Mouse (Mus musculus): ENCODE measurements around the gene Gm5039. TPM values are rescaled to one million over a fixed set of nuclear protein-coding genes. Genes with fewer than 3 reads are reported as not detected.
"Not testable (repeated sequence)": the region's sequence is repeated elsewhere in the genome, so short reads cannot be mapped to it uniquely, and the experiment has no call there.

Gm5039 gene
- polyA plus RNA-seq, 1 experiment from 2014 or later = not detected

- H3K9me3 ChIP-seq = not testable (repeated sequence)
- 75% methylated on average over 2 of the region's 2 CpGs for WGBS
Observed at GRCm38 (mm10) chr12:88297171-88297570, 26.7 kb downstream of the Gm5039 start.

GRCm38 (mm10) chr12:88293082-88293481, 30.7 kb downstream of the Gm5039 start:
- ATAC-seq (ENCODE audit: low FRiP score); H3K9me3 ChIP-seq; H3K4me2 ChIP-seq; H3K9ac ChIP-seq; H3K27me3 ChIP-seq; H3K36me3 ChIP-seq (replicated peaks); H3K4me3 ChIP-seq (replicated peaks); H3K27ac ChIP-seq; H3K4me1 ChIP-seq: not testable (repeated sequence)
- WGBS = 82% methylated on average over 4 of the region's 4 CpGs

More at GRCm38 (mm10) chr12:88297171-88297570, 26.7 kb downstream of the Gm5039 start:
- not testable (repeated sequence) for H3K4me2 ChIP-seq; H3K27ac ChIP-seq; H3K27me3 ChIP-seq; ATAC-seq (ENCODE audit: low FRiP score); H3K4me3 ChIP-seq (replicated peaks); H3K4me1 ChIP-seq; H3K9ac ChIP-seq; H3K36me3 ChIP-seq (replicated peaks)

- H3K36me3 ChIP-seq (replicated peaks); ATAC-seq (ENCODE audit: low FRiP score); H3K27me3 ChIP-seq; H3K9ac ChIP-seq; H3K27ac ChIP-seq; H3K4me2 ChIP-seq; H3K9me3 ChIP-seq; H3K4me3 ChIP-seq (replicated peaks); H3K4me1 ChIP-seq: not testable (repeated sequence)
- 86% methylated on average over 5 of the region's 5 CpGs for WGBS
Observed at GRCm38 (mm10) chr12:88285224-88285623, 38.6 kb downstream of the Gm5039 start.

- H3K9ac ChIP-seq; H3K9me3 ChIP-seq; H3K36me3 ChIP-seq (replicated peaks); H3K4me2 ChIP-seq; H3K27me3 ChIP-seq; ATAC-seq (ENCODE audit: low FRiP score); H3K27ac ChIP-seq; H3K4me3 ChIP-seq (replicated peaks); H3K4me1 ChIP-seq: not testable (repeated sequence)
- WGBS = 89% methylated on average over 5 of the region's 5 CpGs
Observed at GRCm38 (mm10) chr12:88274400-88274799, 49.4 kb downstream of the Gm5039 start, which contains the start of gene Gm5662. Gm5662 (minus strand) TSS chr12:88274500.

Other genes starting within 250 kb of the Gm5039 start
- gene Gm16368, start 240.3 kb downstream of the Gm5039 start, polyA plus RNA-seq (2016; fragmentation: Nextera tagmentation; extraction: Ambion mirVana) = not detected in 2 replicates
- gene Gm10436, start 141.9 kb downstream of the Gm5039 start, polyA plus RNA-seq (2016; fragmentation: Nextera tagmentation; extraction: Ambion mirVana) = not detected in 2 replicates
- gene Gm8332, start 73.9 kb downstream of the Gm5039 start, polyA plus RNA-seq (2016; fragmentation: Nextera tagmentation; extraction: Ambion mirVana) = not detected in 2 replicates
- gene Gm5662, start 49.5 kb downstream of the Gm5039 start, polyA plus RNA-seq (2016; fragmentation: Nextera tagmentation; extraction: Ambion mirVana) = not detected in 2 replicates
- 20.9 and 21.4 TPM in 2 replicates for gene Adck1, start 36.5 kb upstream of the Gm5039 start, polyA plus RNA-seq (2016; fragmentation: Nextera tagmentation; extraction: Ambion mirVana)

Measured in forebrain, embryonic 12.5 days (tissue).